Mouse (Mus musculus) lung, postnatal 0 days (tissue): Measurements from ENCODE around the gene Rad51b. TPM values are rescaled to one million over a fixed set of nuclear protein-coding genes. Genes with fewer than 3 reads are reported as not detected.

Source experiments
- ATAC-seq: fragments of 200-750 bp; cut with Nextera tagmentation; 2 replicates; pipeline ENCODE4 v1.8.0; 2017; ENCODE audit warnings: moderate library complexity
- DNase-seq: peaks from one replicate; pipeline ENCODE4 v3.0.0-alpha.2; 2016; ENCODE audit warnings: low spot score
- H3K27ac ChIP-seq: fragments of 300-500 bp; sonication (generic); 2 replicates; pipeline ENCODE4 v1.5.1; 2014; ENCODE audit warnings: antibody characterized with exemption, mild to moderate bottlenecking, low read length, mixed read lengths
- H3K27me3 ChIP-seq: fragments of 300-500 bp; sonication (generic); replicated peaks from 2 replicates; pipeline ENCODE4 v1.6.1; 2014; ENCODE audit warnings: low read length, mixed read lengths; ENCODE audit not compliant: insufficient read depth
- H3K36me3 ChIP-seq: fragments of 300-500 bp; sonication (generic); 2 replicates; pipeline ENCODE4 v1.6.1; 2014; ENCODE audit warnings: low read length, mixed read lengths; ENCODE audit not compliant: insufficient read depth
- H3K4me1 ChIP-seq: fragments of 300-500 bp; sonication (generic); 2 replicates; pipeline ENCODE4 v1.6.1; 2014; ENCODE audit warnings: antibody characterized with exemption, low read depth, low read length, mixed read lengths; ENCODE audit not compliant: insufficient read depth
- H3K4me2 ChIP-seq: fragments of 300-500 bp; sonication (generic); replicated peaks from 2 replicates; pipeline ENCODE4 v1.6.1; 2014; ENCODE audit warnings: low read depth, mild to moderate bottlenecking, low read length, moderate library complexity, mixed read lengths
- H3K4me3 ChIP-seq: fragments of 300-500 bp; sonication (generic); 2 replicates; pipeline ENCODE4 v1.5.1; 2014; ENCODE audit warnings: low read depth, low read length
- H3K9ac ChIP-seq: fragments of 300-500 bp; sonication (generic); replicated peaks from 2 replicates; pipeline ENCODE4 v1.6.1; 2014; ENCODE audit warnings: low read depth, mild to moderate bottlenecking
- H3K9me3 ChIP-seq: fragments of 300-500 bp; sonication (generic); 2 replicates; pipeline ENCODE4 v1.6.1; 2016; ENCODE audit warnings: low read length, mixed read lengths
- CTCF ChIP-seq: IDR thresholded peaks from 2 replicates; pipeline ENCODE4 v1.5.1; 2016; ENCODE audit warnings: antibody characterized with exemption, mild to moderate bottlenecking
- EP300 ChIP-seq: IDR thresholded peaks from 2 replicates; pipeline ENCODE4 v1.6.1; 2016; ENCODE audit warnings: antibody characterized with exemption, mild to moderate bottlenecking, control low read depth
- WGBS: fragments of 180-500 bp; shearing (Covaris S2); extraction: QIAGEN DNeasy Blood & Tissue Kit; methylation state at CpG from one replicate; pipeline ENCODE4 v1.1.7; 2014; 5-methylcytosine and 5-hydroxymethylcytosine counted together
- polyA plus RNA-seq: library from polyadenylated mRNA; unstranded; fragments of >200 nt; fragmentation: Nextera tagmentation; extraction: Ambion mirVana; gene quantifications from 2 replicates; pipeline ENCODE4 v1.2.1, GENCODE M21; 2015

Gene Rad51b
- polyA plus RNA-seq, 1 experiment from 2014 or later, result 1.3 TPM

GRCm38 (mm10) chr12:79744131-79744530 is 447.0 kb downstream of the Rad51b start:
- no peak overlapping the region for H3K4me2 ChIP-seq
- ATAC-seq (no peak), DNase-seq (no peak)
- H3K9ac ChIP-seq, result no peak overlapping the region
- no peaks in the 10 kb centered on the region for H3K27me3 ChIP-seq
- H3K9me3 ChIP-seq, result no peaks in the 10 kb centered on the region
- no peaks in the 10 kb centered on the region for H3K36me3 ChIP-seq
- no peak overlapping the region for H3K4me3 ChIP-seq
- no peak overlapping the region for H3K27ac ChIP-seq
- peaks cover 8% of the 10 kb centered on the region for H3K4me1 ChIP-seq
- WGBS, result 57% methylated on average over 6 of the region's 6 CpGs
- TF ChIP-seq EP300 (no peak), CTCF (no peak)

- TF ChIP-seq EP300 (no peak), CTCF (no peak)
- ATAC-seq (no peak), DNase-seq (no peak)
- Histone ChIP-seq H3K27me3 (no peaks in the 10 kb centered on the region), H3K4me3 (no peak overlapping the region), H3K27ac (no peak overlapping the region), H3K9ac (no peak overlapping the region), H3K36me3 (no peaks in the 10 kb centered on the region), H3K9me3 (no peaks in the 10 kb centered on the region), H3K4me1 (peaks cover 8% of the 10 kb centered on the region), H3K4me2 (no peak overlapping the region)
- WGBS, result 60% methylated on average over 5 of the region's 5 CpGs
Measured at GRCm38 (mm10) chr12:79745225-79745624, 448.1 kb downstream of the Rad51b start.

- Histone ChIP-seq H3K27me3 (no peaks in the 10 kb centered on the region), H3K4me3 (no peak overlapping the region), H3K36me3 (no peaks in the 10 kb centered on the region), H3K9ac (no peak overlapping the region), H3K4me2 (no peak overlapping the region), H3K4me1 (peaks cover 15% of the 10 kb centered on the region), H3K9me3 (no peaks in the 10 kb centered on the region), H3K27ac (no peak overlapping the region)
- 45% methylated on average over 10 of the region's 10 CpGs for whole genome bisulfite sequencing
- no peak for TF ChIP-seq CTCF
- no peak for TF ChIP-seq EP300
- peak; percentile 55 for DNase-seq
- no peak for ATAC-seq
Measured at GRCm38 (mm10) chr12:79745845-79746510, 448.9 kb downstream of the Rad51b start.

- Histone ChIP-seq H3K4me1 (peaks cover 27% of the 10 kb centered on the region), H3K9ac (no peak overlapping the region), H3K27ac (no peak overlapping the region), H3K4me2 (no peak overlapping the region), H3K36me3 (no peaks in the 10 kb centered on the region), H3K27me3 (no peaks in the 10 kb centered on the region), H3K9me3 (no peaks in the 10 kb centered on the region), H3K4me3 (no peak overlapping the region)
- no peak for TF ChIP-seq EP300
- no peak for TF ChIP-seq CTCF
- peak; percentile 63 for DNase-seq
- WGBS, result 57% methylated on average over 3 of the region's 3 CpGs
- ATAC-seq, result no peak
Measured at GRCm38 (mm10) chr12:79747541-79747940, 450.5 kb downstream of the Rad51b start.

- Histone ChIP-seq H3K4me1 (peaks cover 27% of the 10 kb centered on the region), H3K9me3 (no peaks in the 10 kb centered on the region), H3K36me3 (no peaks in the 10 kb centered on the region), H3K27ac (peak overlapping the region; percentile 43; the same call in 1 of the 2 replicates), H3K27me3 (no peaks in the 10 kb centered on the region), H3K9ac (no peak overlapping the region), H3K4me3 (no peak overlapping the region), H3K4me2 (no peak overlapping the region)
- peak; percentile 42 for ATAC-seq
- TF ChIP-seq EP300 (peak; percentile 78), CTCF (no peak)
- 41% methylated on average over 4 of the region's 4 CpGs for WGBS
- peak; percentile 76 for DNase-seq
Measured at GRCm38 (mm10) chr12:79748862-79749261, 451.8 kb downstream of the Rad51b start.

GRCm38 (mm10) chr12:79750253-79751125 is 453.4 kb downstream of the Rad51b start:
- H3K4me3 ChIP-seq, result no peak overlapping the region
- no peak overlapping the region for H3K9ac ChIP-seq
- peak overlapping the region; percentile 43 for H3K27ac ChIP-seq
- ATAC-seq (peak; percentile 91), DNase-seq (peak; percentile 94)
- no peaks in the 10 kb centered on the region for H3K9me3 ChIP-seq
- 29% methylated on average over 10 of the region's 10 CpGs for WGBS
- no peaks in the 10 kb centered on the region for H3K36me3 ChIP-seq
- H3K4me2 ChIP-seq, result no peak overlapping the region
- no peaks in the 10 kb centered on the region for H3K27me3 ChIP-seq
- peaks cover 24% of the 10 kb centered on the region for H3K4me1 ChIP-seq
- no peak for TF ChIP-seq CTCF
- peak; percentile 75 for TF ChIP-seq EP300
